Mouse (Mus musculus) small intestine, adult 2 months (tissue): ENCODE measurements at regions not wholly inside any gene's neighbourhood (a gene's known extent, or its start where the extent isn't known, plus 50 kb on each side); places are given as distances from the start of the nearest gene placed in this dataset.

ENCODE experiments used
- CTCF ChIP-seq: fragments of 200-500 bp; IDR thresholded peaks from 2 replicates; pipeline ENCODE4 v1.5.1; 2012; ENCODE audit warnings: low read depth, mild to moderate bottlenecking, control low read depth, inconsistent platforms, low read length, moderate library complexity, mixed read lengths; ENCODE audit not compliant: insufficient replicate concordance, insufficient read length; ENCODE audit errors: extremely low read depth
- POLR2A ChIP-seq: fragments of 200-500 bp; IDR thresholded peaks from 2 replicates; pipeline ENCODE4 v1.6.1; 2012; ENCODE audit warnings: low read depth, mild to moderate bottlenecking, control low read depth, inconsistent platforms, low read length, moderate library complexity

GRCm38 (mm10) chr11:44163049-44163448, 236.8 kb upstream of the Il12b start:
- TF ChIP-seq CTCF (no peak), POLR2A (no peak)
